Mouse (Mus musculus) c-Kit-negative CD71-positive TER-119-positive erythroid progenitor cells, embryonic 14.5 days (primary cell): ENCODE data around the gene Wasl.

ENCODE experiments used
- DNase-seq: peaks from one replicate; pipeline ENCODE4 v3.0.0-alpha.2; 2013; ENCODE audit warnings: low read depth, low spot score

Gene Wasl

GRCm38 (mm10) chr6:24645346-24646053, 19.3 kb downstream of the Wasl start:
- no peak for DNase-seq

DNA sequence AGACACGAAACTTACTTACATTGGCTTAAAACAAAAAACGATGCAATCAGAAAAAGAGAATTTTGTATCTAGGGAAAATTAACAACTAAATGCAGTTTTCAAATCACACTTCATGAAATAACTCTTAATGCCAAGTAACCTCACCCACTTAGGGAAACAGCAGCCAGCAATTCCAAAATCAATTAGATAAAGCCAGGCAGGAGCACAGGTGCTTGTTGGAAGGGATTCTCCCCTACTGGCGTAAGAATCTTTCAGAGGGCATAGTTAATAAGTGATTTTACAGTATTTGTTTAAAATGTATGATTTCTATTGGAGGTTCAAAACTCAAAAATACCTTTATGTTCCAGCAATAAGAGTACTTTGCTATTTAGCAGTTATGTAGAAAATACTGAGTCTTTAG, 21.8 kb downstream of the Wasl start:
- no peak for DNase-seq

GRCm38 (mm10) chr6:24642161-24642560, 22.6 kb downstream of the Wasl start:
- no peak for DNase-seq

DNA sequence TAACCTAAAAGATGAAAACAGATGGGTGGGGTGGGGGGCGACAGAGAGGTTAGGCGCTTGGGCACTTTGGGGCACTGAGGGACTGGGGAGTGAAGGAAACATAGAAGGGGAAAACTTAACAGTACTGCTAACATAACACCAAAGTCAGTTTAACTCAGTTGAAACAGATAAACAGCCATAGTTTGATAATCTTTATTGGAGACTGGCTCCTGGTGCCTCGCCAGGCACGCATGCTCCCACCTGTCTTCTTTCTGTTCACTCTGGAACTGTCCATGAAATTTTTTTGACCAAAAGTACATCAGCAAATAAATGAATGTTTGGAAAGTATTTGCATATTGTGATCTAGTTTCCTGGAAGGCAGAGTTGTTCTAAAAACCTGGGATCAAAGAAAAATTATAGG, 23.5 kb downstream of the Wasl start:
- no peak for DNase-seq

DNA sequence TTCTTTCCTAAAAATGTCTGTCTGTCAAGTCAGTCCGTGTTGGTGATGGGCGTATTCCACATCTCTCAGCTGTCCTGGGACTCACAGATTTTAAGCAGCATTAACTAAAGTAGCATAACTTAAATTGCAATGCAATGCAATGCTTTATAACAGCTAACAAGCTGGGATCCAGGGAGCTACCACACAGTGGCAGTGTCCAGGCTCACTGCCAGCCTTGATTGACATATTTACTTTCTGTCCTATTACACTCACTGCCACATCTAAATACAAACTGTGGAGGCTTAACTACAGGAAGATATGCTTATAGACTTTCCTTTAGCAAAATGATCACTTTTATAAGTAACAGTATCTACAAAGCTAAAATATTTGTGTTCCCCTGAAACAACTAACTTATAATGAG, 29.0 kb downstream of the Wasl start:
- no peak for DNase-seq

- DNase-seq: no peak
These were observed 30.7 kb downstream of the Wasl start for GRCm38 (mm10) chr6:24634065-24634464.

- no peak for DNase-seq
These were observed 32.7 kb downstream of the Wasl start for GRCm38 (mm10) chr6:24632061-24632460.

GRCm38 (mm10) chr6:24628499-24628898, 36.3 kb downstream of the Wasl start:
- no peak for DNase-seq

DNA sequence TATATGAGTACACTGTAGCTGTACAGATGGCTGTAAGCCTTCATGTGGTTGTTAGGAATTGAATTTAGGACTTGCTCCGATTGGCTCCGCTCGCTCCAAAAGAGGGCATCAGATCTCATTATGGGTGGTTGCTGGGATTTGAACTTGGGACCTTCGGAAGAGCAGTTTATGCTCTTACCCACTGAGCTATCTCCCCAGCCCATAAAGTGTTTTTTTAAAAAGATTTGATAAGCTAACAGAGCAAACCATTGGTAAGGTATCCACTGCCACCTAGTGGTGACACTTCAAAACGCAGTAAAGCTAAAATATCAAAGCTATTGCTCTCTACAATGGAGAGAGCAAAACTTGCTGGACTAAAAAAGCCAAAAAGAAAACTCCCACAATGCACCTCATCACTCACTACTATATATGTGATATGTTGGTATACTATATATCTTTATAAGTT, 37.2 kb downstream of the Wasl start:
- DNase-seq: peak; percentile 45

- DNase-seq: no peak
These were observed 42.7 kb downstream of the Wasl start for GRCm38 (mm10) chr6:24622098-24622497.

DNA sequence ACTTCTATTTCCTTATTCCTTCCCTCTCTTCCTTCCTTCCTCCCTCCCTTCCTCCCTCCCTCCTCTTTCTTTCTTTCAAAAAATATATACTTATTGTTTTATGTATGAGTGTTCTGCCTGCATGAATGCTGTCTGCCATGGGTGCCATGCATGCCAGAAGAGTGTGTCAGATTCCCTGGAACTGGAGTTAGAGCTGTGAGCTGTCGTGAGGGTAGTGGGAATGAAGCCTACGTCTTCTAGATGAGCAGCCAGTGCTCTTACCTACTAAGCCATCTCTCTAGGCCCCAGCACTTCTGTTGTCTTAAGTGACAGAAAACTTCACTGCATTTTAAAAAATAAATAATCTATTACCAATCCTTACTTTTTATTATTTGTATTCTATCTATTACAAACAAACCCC, 43.9 kb downstream of the Wasl start:
- no peak for DNase-seq

DNA sequence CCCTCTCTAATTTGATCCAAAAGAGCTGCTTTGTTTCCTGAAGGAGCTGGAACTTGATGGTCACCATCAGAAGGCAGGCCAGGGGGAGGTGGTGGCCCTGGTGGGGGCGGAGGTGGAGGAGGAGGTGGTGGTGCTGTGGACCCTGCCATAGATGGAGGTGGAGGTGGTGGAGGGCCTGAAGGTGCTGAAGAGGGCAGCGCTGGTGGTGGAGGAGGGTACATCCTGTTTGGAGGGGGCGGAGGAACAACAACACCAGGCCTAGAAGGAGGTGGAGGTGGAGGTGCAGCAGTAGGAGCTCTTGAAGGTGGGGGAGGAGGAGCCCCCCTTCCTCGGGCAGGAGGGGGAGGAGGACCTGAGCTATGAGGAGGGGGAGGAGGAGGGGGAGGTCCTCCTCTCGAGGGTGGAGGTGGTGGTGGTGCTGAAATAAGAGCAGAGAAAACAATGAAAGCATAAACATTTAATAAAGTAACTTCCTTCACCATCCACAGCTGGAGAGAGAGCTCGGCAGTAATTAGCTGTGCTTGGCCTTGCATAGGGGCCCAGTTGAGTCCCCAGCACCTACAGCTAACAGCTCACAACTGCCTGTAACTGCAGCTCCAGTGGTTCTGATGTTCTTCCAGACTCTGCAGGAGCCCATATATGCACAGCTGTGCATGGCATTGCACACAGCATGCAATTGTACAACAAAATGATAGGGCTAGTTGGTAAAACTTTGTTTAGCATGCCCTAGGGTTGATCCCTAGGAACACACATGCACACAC, 45.3 kb downstream of the Wasl start:
- DNase-seq: no peak

- no peak for DNase-seq
These were observed 48.1 kb downstream of the Wasl start for GRCm38 (mm10) chr6:24616746-24617145.

DNA sequence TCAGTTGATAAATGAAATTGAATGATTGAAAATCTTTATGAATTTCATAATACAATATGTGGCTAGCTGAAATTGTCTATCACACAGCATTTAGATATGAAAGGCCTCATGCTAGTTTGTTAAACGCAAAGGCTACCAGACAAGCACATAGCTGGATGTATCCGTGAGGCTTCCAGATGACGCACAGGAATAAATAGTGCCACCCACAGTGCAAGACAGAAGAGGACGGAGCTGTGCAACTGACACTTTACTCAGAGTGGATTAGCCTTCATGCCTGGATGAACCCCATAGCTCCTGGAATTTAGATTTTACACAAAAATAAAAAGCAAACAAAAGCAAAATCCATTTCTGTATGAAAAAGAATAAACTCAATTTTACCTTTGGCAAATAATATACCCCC, 50.9 kb downstream of the Wasl start:
- no peak for DNase-seq

GRCm38 (mm10) chr6:24613346-24613745, 51.5 kb downstream of the Wasl start:
- no peak for DNase-seq

GRCm38 (mm10) chr6:24612074-24612755, 52.6 kb downstream of the Wasl start:
- no peak for DNase-seq

DNA sequence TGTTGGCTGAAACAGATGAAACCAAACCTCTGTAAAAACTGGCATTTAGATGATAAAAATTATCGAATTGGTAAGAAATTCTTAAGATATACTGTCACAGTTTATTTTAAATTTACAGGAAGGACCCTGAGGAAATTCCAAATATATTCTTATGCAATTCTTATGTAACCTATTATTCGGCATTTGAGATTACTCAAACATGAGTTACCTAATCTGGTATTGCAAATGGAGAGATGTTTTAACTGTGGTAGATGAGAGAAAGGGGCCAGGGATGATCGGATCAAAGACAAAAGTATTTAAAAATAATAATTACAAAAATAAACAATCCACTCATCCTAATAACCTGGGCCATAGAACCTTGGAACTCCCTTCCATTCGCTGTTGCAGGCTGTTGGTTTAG, 54.5 kb downstream of the Wasl start:
- DNase-seq: no peak

DNA sequence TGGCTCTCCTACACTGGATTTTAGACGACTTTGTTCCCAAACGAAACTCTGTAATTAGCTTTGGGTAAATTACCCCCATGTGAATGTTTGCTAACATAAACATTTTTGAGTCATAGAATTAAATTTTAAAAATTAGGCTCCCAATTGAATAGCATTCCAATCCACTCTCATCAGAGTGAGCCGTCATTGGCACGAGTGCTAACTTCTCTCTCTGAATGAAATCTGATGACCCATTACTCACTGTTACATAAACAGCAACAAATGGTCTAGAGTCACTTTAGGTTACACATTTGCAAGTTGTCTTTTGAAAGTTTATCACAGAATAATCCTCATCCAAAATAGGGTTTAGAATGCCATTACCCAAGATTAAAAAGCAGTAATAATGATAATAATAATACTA, 55.3 kb downstream of the Wasl start:
- no peak for DNase-seq

GRCm38 (mm10) chr6:24608682-24609081, 56.1 kb downstream of the Wasl start:
- DNase-seq: no peak

- no peak for DNase-seq
These were observed 56.7 kb downstream of the Wasl start for GRCm38 (mm10) chr6:24608129-24608528.

DNA sequence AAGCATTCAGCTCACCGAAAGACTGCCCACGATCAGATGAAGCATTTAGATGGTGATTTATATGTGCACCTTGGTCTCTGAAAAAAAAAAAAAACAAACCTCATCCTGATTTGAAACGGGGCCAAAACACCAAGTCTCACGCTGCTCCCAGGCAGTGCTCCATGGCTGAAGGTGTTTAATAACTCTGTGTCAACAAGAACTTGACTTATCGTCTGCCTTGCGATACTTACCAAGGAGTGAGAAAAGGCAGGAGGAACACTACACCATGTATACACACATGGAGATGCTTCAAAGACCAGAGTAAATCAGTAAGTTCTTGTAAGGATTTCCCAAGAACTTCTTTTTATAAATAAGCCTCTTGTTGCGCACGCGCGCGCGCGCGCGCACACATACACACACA, 57.3 kb downstream of the Wasl start:
- no peak for DNase-seq

DNA sequence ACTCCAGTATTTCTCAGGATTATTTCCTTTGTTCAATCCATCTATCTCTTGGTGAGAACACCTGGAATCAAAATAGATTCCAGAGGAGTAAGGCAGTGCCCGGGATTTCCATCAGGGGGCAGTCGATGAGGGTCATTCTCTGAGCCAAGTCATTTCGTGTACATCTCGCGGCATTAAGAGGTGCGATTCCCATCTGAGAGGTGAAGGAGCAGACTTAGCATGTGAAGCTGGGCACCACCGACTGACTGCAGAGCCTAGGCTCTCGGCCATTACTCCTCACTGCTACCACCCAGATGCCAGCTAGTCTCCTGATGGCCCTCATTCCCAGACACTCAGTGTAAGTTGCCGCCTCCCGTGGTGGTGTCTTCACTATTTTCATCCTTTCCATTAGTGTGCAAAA, 58.3 kb downstream of the Wasl start:
- no peak for DNase-seq

DNA sequence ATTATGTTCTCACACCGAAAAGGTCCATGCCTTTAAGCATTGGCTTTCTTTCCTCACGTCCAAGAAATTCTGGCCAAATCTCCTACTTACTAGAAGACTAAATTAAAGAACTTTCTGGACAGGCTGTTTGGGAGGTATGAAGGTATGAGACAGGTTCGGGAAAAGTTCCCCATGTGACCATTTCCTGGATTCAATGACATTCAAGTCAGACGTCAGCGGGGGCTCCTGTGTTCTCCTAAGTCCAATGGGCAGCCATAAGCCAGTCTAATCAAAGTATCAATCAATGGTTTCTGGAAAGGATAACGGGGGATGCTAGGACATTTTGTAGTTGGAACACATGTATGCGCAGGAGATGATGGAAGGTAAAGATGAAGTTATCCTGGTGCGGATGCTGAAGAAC, 59.2 kb downstream of the Wasl start:
- DNase-seq: no peak
